Mouse (Mus musculus) bone marrow, adult 2 months (tissue): Measurements from ENCODE around the gene Fbxo28. TPM values are rescaled to one million over a fixed set of nuclear protein-coding genes. Genes with fewer than 3 reads are reported as not detected.

Source experiments
- H3K27ac ChIP-seq: fragments of 200-500 bp; 2 replicates; pipeline ENCODE4 v1.5.1; 2012; ENCODE audit warnings: low read depth, mild to moderate bottlenecking, control low read depth, inconsistent platforms, low read length; ENCODE audit not compliant: control insufficient read depth, poor library complexity, insufficient read depth
- H3K4me1 ChIP-seq: fragments of 200-500 bp; 2 replicates; pipeline ENCODE4 v1.6.1; 2011; ENCODE audit warnings: low read length; ENCODE audit not compliant: control insufficient read depth, insufficient read depth
- H3K4me3 ChIP-seq: fragments of 200-500 bp; replicated peaks from 2 replicates; pipeline ENCODE3; 2011; ENCODE audit warnings: mild to moderate bottlenecking, low read depth, low read length, control low read depth; ENCODE audit not compliant: control insufficient read depth
- CTCF ChIP-seq: fragments of 200-500 bp; IDR thresholded peaks from 2 replicates; pipeline ENCODE4 v1.5.1; 2011; ENCODE audit warnings: low read length, control low read depth; ENCODE audit not compliant: control insufficient read depth, insufficient read depth
- POLR2A ChIP-seq: fragments of 200-500 bp; IDR thresholded peaks from 2 replicates; pipeline ENCODE4 v1.6.1; 2011; ENCODE audit warnings: low read depth, mild to moderate bottlenecking, control low read depth, low read length, borderline replicate concordance; ENCODE audit not compliant: control insufficient read depth
- WGBS: fragments of 180-500 bp; shearing (Covaris S2); methylation state at CpG from one replicate; pipeline ENCODE4 v1.1.7; 2018; 5-methylcytosine and 5-hydroxymethylcytosine counted together
- polyA plus RNA-seq: library from polyadenylated mRNA; stranded (reverse); fragments of >200 nt; gene quantifications from 2 replicates; pipeline ENCODE4 v1.2.4, GENCODE M21; 2011; ENCODE audit warnings: low replicate concordance; ENCODE audit not compliant: missing spikeins, insufficient read depth, insufficient read length

Fbxo28 gene
- polyA plus RNA-seq, 1 experiment, result 8.6 TPM

DNA sequence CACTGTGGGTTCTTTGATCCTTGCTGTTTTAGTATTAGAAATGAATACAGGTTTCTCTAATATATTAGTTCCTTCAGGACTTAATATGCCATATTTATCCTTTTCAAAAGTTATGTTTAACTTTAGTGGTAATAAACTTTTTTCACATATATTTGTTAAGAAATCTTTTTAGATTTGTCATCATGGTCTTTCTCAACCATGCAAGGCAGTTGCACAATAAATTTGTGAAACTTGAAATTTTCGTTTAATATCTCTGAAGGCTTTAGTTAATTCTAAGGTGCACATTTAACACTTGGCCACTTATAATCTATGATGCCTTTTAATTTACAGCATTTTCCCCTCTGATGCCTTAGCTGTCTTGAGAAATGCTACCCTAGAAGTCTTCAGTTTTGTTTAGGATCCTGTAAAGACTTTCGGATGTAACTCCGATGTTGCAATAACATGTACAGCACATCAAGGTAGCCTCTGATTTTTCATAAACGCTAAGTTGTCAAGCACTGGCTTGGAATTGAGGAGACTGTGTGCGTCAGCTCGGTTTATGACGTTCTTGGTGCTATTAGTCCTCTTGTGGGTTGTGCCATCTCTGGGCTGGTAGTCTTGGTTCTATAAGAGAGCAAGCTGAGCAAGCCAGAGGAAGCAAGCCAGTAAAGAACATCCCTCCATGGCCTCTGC lies 7.5 kb downstream of the Fbxo28 start:
- Histone ChIP-seq H3K4me3 (no peak overlapping the region), H3K4me1 (no peaks in the 10 kb centered on the region; the same call in 1 of the 2 replicates), H3K27ac (no peak overlapping the region)
- WGBS, result 47% methylated on average over 7 of the region's 7 CpGs
- TF ChIP-seq POLR2A (no peak), CTCF (no peak)

- WGBS, result 88% methylated on average over 5 of the region's 5 CpGs
- TF ChIP-seq CTCF (no peak), POLR2A (no peak)
- no peak overlapping the region for H3K4me3 ChIP-seq
Measured at GRCm38 (mm10) chr1:182332090-182333034, 9.1 kb downstream of the Fbxo28 start.

GRCm38 (mm10) chr1:182325919-182326318 lies 15.5 kb downstream of the Fbxo28 start:
- 80% methylated on average over 1 of the region's 1 CpGs for WGBS
- H3K4me3 ChIP-seq, result no peak overlapping the region
- no peaks in the 10 kb centered on the region; the same call in 1 of the 2 replicates for H3K4me1 ChIP-seq
- H3K27ac ChIP-seq, result no peak overlapping the region
- TF ChIP-seq POLR2A (no peak), CTCF (no peak)

More at GRCm38 (mm10) chr1:182332090-182333034, 9.1 kb downstream of the Fbxo28 start:
- Histone ChIP-seq H3K4me1 (no peaks in the 10 kb centered on the region; the same call in 1 of the 2 replicates), H3K27ac (no peak overlapping the region)

DNA sequence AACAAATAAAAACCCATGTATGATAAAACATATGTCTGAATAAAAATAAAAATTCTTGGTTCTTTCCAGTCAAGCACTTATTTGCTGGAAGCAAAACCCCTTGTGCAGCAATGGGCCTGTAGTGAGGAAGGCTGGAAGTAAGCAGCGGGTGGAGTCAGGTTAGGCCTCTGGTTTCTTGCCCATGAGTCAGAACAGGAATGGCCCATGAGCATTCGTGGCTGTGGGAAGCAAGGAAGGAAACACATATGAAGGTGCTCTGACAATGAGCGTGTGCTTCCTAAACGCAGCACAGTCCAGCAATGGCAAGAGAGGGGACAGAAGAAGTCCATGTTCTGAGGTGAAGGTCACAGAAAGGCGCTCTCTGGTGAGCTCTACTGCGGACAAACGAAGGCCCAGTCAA lies 16.9 kb downstream of the Fbxo28 start:
- no peak overlapping the region for H3K27ac ChIP-seq
- no peak overlapping the region for H3K4me3 ChIP-seq
- 87% methylated on average over 7 of the region's 7 CpGs for WGBS
- TF ChIP-seq CTCF (no peak), POLR2A (no peak)
- H3K4me1 ChIP-seq, result no peaks in the 10 kb centered on the region; the same call in 1 of the 2 replicates

GRCm38 (mm10) chr1:182323139-182323538 lies 18.3 kb downstream of the Fbxo28 start:
- TF ChIP-seq CTCF (no peak), POLR2A (no peak)
- Histone ChIP-seq H3K27ac (no peak overlapping the region), H3K4me1 (no peaks in the 10 kb centered on the region; the same call in 1 of the 2 replicates), H3K4me3 (no peak overlapping the region)
- 86% methylated on average over 3 of the region's 3 CpGs for WGBS

DNA sequence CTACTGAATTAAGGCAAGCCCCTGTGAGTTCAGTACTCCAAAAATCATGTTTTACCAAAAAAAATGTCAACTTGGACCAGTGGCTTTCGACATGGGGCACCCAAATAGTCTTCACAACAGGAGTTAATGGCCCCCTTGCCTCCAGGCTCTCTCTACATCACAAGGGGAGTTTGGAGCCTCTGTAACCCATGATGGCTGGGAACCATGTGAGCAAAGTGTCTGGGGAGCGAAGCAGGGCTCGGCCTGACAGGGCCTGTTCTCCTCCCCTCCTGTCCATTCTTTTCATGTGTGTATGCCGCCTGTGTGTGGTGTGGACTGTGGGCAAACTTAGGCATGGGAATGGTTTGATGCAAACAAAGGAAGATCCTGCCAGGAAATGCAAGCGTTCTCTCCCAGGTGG lies 27.2 kb downstream of the Fbxo28 start:
- TF ChIP-seq CTCF (no peak), POLR2A (no peak)
- no peaks in the 10 kb centered on the region for H3K4me1 ChIP-seq
- WGBS, result 91% methylated on average over 5 of the region's 5 CpGs
- H3K27ac ChIP-seq, result no peak overlapping the region
- no peak overlapping the region for H3K4me3 ChIP-seq

GRCm38 (mm10) chr1:182313181-182313580 lies 28.2 kb downstream of the Fbxo28 start:
- 84% methylated on average over 8 of the region's 8 CpGs for WGBS
- no peak overlapping the region for H3K4me3 ChIP-seq
- TF ChIP-seq CTCF (no peak), POLR2A (no peak)
- H3K4me1 ChIP-seq, result no peaks in the 10 kb centered on the region
- no peak overlapping the region for H3K27ac ChIP-seq

- WGBS, result 94% methylated on average over 5 of the region's 5 CpGs
- TF ChIP-seq POLR2A, result no peak
- TF ChIP-seq CTCF, result peak; percentile 52
- Histone ChIP-seq H3K4me3 (no peak overlapping the region), H3K27ac (no peak overlapping the region), H3K4me1 (no peaks in the 10 kb centered on the region)
Measured at GRCm38 (mm10) chr1:182311376-182311775, 30.1 kb downstream of the Fbxo28 start.
